Mouse (Mus musculus) Patski (cell line): ENCODE measurements around the gene Baz1b. TPM values are rescaled to one million over a fixed set of nuclear protein-coding genes. Genes with fewer than 3 reads are reported as not detected.

ENCODE experiments used
- ATAC-seq: fragments of 100-300 bp; one replicate; pipeline ENCODE4 v1.8.0; 2021
- CTCF ChIA-PET: fragments of 350-600 bp; sonication (Branson Sonifier 250); formaldehyde crosslinking; loops from one replicate; lab custom pipeline; 2022; ENCODE audit warnings: inconsistent platforms; lab: Charles Lee
- POLR2A ChIA-PET: fragments of 350-600 bp; sonication (Branson Sonifier 250); formaldehyde crosslinking; loops from one replicate; lab custom pipeline; 2022; ENCODE audit warnings: antibody characterized with exemption, inconsistent platforms; lab: Charles Lee
- DNase-seq: peaks from one replicate; pipeline ENCODE4 v3.0.0-alpha.2; 2011; ENCODE audit warnings: low read depth, low spot score
- H3K27me3 ChIP-seq: fragments of 371-371 bp; one replicate; pipeline ENCODE4 v1.5.1; 2021
- CTCF ChIP-seq: fragments of 100-300 bp; IDR thresholded peaks from one replicate; pipeline ENCODE4 v1.5.1; 2021
- in situ Hi-C: fragments of 300-500 bp; cut with MboI; formaldehyde crosslinking; loops from 3 replicates; pipeline ENCODE4 v1.11.1; 2018; ENCODE audit warnings: low pct_unique_long_range_greater_than_20kb, mixed read lengths
- polyA plus RNA-seq: library from polyadenylated mRNA; unstranded; gene quantifications from one replicate; pipeline ENCODE4 v1.2.3, GENCODE M21; 2021

Gene Baz1b
- polyA plus RNA-seq, 1 experiment from 2014 or later, result 92.8 TPM

DNA sequence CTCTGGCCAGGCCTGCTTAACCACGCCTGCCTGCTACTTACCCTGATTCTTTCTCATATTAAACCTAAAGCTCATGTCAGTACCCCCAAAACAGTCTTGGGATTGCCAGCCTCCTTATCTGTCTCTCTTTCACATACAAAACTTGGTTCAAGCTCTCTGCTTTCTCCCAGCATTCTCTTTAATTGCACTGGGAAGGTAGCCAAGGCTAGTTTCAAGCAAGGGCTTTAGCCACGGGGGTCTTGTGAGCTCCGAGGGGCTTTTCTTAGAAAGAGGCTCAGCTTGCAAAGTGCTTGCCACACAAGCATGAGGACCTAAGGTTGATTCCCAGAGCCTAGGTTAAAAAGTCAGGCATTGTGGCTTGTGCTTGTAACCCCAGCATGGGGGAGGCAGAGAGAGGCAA is 98.1 kb downstream of the Baz1b start:
- in situ Hi-C loops, result loop anchor here (5.0 to 10.0 kb wide), 4 partner anchors 48 to 370 kb away; partner anchors contain the start of gene Cldn13
- ATAC-seq (no peak), DNase-seq (no peak)
- POLR2A ChIA-PET, result interaction anchor here (0.6 kb wide), 1 partner anchor 50 kb away, joined by 3 read pairs; no protein-coding TSS in a partner anchor
- CTCF ChIA-PET, result interaction anchor here (1.1 to 3.0 kb wide), 5 partner anchors 16 to 378 kb away, joined by 3 to 9 read pairs (median 5); no protein-coding TSS in a partner anchor
- no peak for TF ChIP-seq CTCF
- H3K27me3 ChIP-seq, result peaks cover 9% of the 10 kb centered on the region

- DNase-seq, result peak; percentile 9
- H3K27me3 ChIP-seq, result peaks cover 8% of the 10 kb centered on the region
- ChIA-PET CTCF (interaction anchor here (0.7 to 3.0 kb wide), 11 partner anchors 10 to 379 kb away, joined by 3 to 9 read pairs (median 4); no protein-coding TSS in a partner anchor), POLR2A (no interaction called here)
- peak; percentile 86 for TF ChIP-seq CTCF
- peak; percentile 37 for ATAC-seq
- in situ Hi-C loops, result loop anchor here (5.0 to 10.0 kb wide), 4 partner anchors 49 to 371 kb away; partner anchors contain the start of gene Cldn13
These were observed 99.1 kb downstream of the Baz1b start for GRCm38 (mm10) chr5:135286185-135286584.

DNA sequence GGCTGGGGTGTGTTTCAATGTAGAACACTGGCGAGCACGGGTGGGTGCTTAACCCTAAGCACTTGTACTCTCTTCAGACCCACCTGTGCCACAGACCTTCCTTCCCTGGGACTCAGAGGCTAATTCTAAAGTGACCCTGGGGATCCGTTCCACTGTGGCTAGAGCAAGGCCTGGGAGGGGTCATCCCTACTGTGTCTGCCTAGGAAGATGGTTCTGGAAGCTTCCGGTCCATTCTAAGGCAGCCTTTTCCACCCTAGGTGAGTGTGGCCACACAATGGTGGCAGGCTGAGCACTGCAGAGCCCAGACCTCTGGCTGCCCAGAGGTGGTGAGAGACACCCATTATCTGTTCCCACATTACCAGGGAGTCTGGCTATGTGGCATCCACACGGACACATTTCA is 99.9 kb downstream of the Baz1b start:
- CTCF ChIA-PET, result interaction anchor here (0.7 to 3.0 kb wide), 10 partner anchors 9 to 274 kb away, joined by 3 to 9 read pairs (median 4); no protein-coding TSS in a partner anchor
- no peak for DNase-seq
- POLR2A ChIA-PET, result no interaction called here
- H3K27me3 ChIP-seq, result peaks cover under 1% of the 10 kb centered on the region
- TF ChIP-seq CTCF, result no peak
- in situ Hi-C loops, result loop anchor here (5.0 to 10.0 kb wide), 4 partner anchors 50 to 372 kb away; partner anchors contain the start of gene Cldn13
- ATAC-seq, result no peak

GRCm38 (mm10) chr5:135290703-135291102 is 103.6 kb downstream of the Baz1b start:
- H3K27me3 ChIP-seq, result peaks cover 12% of the 10 kb centered on the region
- ATAC-seq (no peak), DNase-seq (no peak)
- ChIA-PET CTCF (no interaction called here), POLR2A (no interaction called here)
- in situ Hi-C loops, result no loop called here
- no peak for TF ChIP-seq CTCF

DNA sequence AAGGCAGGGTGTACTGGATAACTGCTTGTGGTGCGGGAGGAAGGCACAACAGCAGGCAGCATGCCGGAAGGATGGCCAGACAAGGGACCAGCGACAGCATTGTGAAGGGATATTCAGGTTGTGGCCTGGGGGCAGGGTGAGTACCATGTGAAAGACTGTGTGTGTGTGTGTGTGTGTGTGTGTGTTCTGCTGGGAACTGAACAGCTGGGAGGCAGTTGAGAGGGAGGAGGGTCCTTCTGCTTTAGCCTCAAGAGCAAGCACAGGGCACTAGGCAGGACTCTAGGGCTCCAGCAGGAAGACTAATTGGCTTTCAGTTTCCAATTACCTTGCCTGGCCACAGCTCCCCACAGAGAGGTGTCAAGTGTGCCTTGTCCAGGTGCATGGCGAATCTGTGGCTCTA is 104.1 kb downstream of the Baz1b start:
- DNase-seq (no peak), ATAC-seq (no peak)
- POLR2A ChIA-PET, result no interaction called here

DNA sequence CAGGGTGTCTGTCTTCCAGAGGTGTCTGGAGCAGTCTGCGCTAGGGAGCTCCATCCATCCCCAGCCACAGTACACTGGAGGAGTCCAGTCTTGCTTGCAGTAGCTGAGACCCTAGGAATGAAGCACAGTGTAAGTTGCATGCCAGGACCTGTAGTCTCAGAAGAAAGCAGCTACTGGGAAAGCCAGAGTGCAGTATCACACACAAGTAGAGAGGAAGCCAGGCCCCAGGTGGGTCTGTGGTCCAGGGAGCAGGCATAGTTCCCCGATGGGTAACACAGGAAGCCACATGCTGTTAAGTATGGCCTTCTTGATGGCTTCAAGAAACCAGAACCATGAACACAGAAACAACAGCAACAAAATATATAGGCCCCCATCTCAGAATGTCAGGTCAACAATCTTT is 104.9 kb downstream of the Baz1b start:
- TF ChIP-seq CTCF, result no peak
- POLR2A ChIA-PET, result no interaction called here
- ATAC-seq (no peak), DNase-seq (no peak)
- CTCF ChIA-PET, result no interaction called here
- peaks cover 15% of the 10 kb centered on the region for H3K27me3 ChIP-seq
- in situ Hi-C loops, result no loop called here

More for the DNA sequence above, 104.1 kb downstream of the Baz1b start:
- peaks cover 15% of the 10 kb centered on the region for H3K27me3 ChIP-seq
- CTCF ChIA-PET, result no interaction called here
- in situ Hi-C loops, result no loop called here
- TF ChIP-seq CTCF, result no peak

Other genes with a start within 250 kb of the Baz1b start
- 0.09 TPM for gene Cldn4, start 240.3 kb upstream of the Baz1b start, polyA plus RNA-seq
- gene Cldn3, start 201.1 kb upstream of the Baz1b start, polyA plus RNA-seq, result not detected
- gene Abhd11, start 178.1 kb upstream of the Baz1b start, polyA plus RNA-seq, result 82.8 TPM
- gene Stx1a, start 163.8 kb upstream of the Baz1b start, polyA plus RNA-seq, result 12.0 TPM
- gene Dnajc30, start 123.1 kb upstream of the Baz1b start, polyA plus RNA-seq, result 22.5 TPM
- gene Bud23, start 122.3 kb upstream of the Baz1b start, polyA plus RNA-seq, result 58.7 TPM
- 18.1 TPM for gene Vps37d, start 109.0 kb upstream of the Baz1b start, polyA plus RNA-seq
- 2.8 TPM for gene Mlxipl, start 97.4 kb upstream of the Baz1b start, polyA plus RNA-seq
- 12.3 TPM for gene Tbl2, start 37.6 kb upstream of the Baz1b start, polyA plus RNA-seq
- gene Bcl7b, start 19.0 kb upstream of the Baz1b start, polyA plus RNA-seq, result 43.5 TPM
- 0.39 TPM for gene Fzd9, start 64.0 kb downstream of the Baz1b start, polyA plus RNA-seq
- not detected for gene Fkbp6, start 162.8 kb downstream of the Baz1b start, polyA plus RNA-seq
- not detected for gene Trim50, start 166.0 kb downstream of the Baz1b start, polyA plus RNA-seq
- 28.7 TPM for gene Nsun5, start 182.7 kb downstream of the Baz1b start, polyA plus RNA-seq
- gene Pom121, start 207.3 kb downstream of the Baz1b start, polyA plus RNA-seq, result 33.2 TPM